ENCODE assay signal across 9 mouse cellular contexts in genomic region chr11:58636376-58636977, GRCm38 (mm10). TPM values are rescaled to one million over a fixed set of nuclear protein-coding genes. Genes with fewer than 3 reads are reported as not detected.
DNase-seq lines count a peak whose midpoint lies in the region; ATAC-seq and TF ChIP-seq lines count a peak whose summit lies in the region.
"Had no signal": no experiment of that assay in that cellular context is flagged by ENCODE, and none has a peak within 500 bp of the region (broad histone marks: within the 10 kb centered on the region; RNA-seq: fewer than 3 reads in every experiment).

No protein-coding gene starts in this region.

- H3K36me3 ChIP-seq in small intestine, adult 2 months (ENCODE audit: control insufficient read depth, insufficient read depth, low read length) = no peaks in the 10 kb centered on the region

- peak; percentile 2 for DNase-seq in cerebellum, adult 11 months
- DNase-seq in cerebellum, adult 11-12 months = no peak
- DNase-seq in urinary bladder, postnatal 14 days (ENCODE audit: low spot score) = peak; percentile 28
- DNase-seq in urinary bladder, adult 2 months (ENCODE audit: low spot score) = no peak
- DNase-seq in kidney, postnatal 4 days = peak; percentile 59 to 68
- peak; percentile 30 for DNase-seq in lung, postnatal 36 days

- peaks cover 15% of the 10 kb centered on the region for H3K4me1 ChIP-seq in small intestine, adult 2 months (ENCODE audit: control insufficient read depth, insufficient read depth, insufficient read length, low read length)

- ATAC-seq in erythroblast, adult 5-6 weeks (replicated peaks; ENCODE audit: low FRiP score, poor library complexity, severe bottlenecking) = peak; percentile 63

- peaks cover 6% of the 10 kb centered on the region for H3K27me3 ChIP-seq in small intestine, adult 2 months (ENCODE audit: control insufficient read depth, insufficient read depth, low read length)

- no peak overlapping the region for H3K4me3 ChIP-seq in small intestine, adult 2 months (ENCODE audit: low read depth, low read length)

- TF ChIP-seq POLR2A in small intestine, adult 2 months (IDR thresholded peaks at IDR 0.05; ENCODE audit: low read depth, low read length) = no peak; the same call in 1 of the 2 replicates

- H3K27ac ChIP-seq in small intestine, adult 2 months (ENCODE audit: insufficient read depth, low read depth, low read length) = no peak overlapping the region

- TF ChIP-seq CTCF in small intestine, adult 2 months (IDR thresholded peaks at IDR 0.05; ENCODE audit: extremely low read depth, insufficient read length, insufficient replicate concordance, low read depth, low read length) = peak; percentile 85

- 11% methylated on average over 4 of the region's 4 CpGs for WGBS in small intestine, adult 2 months

RNA-seq across cellular contexts. Expression of gene Trim58, which starts 3.8 kb away (rescaled TPM):
- polyA plus RNA-seq in urinary bladder, adult 2 months (2012; rRNA removed) = not detected in 2 replicates
- total RNA-seq in erythroblast, adult 5-6 weeks (2015; ENCODE audit: low replicate concordance) = 320 and 369 TPM in 2 replicates
- total RNA-seq in erythroblast, adult 5-6 weeks (2017; ENCODE audit: low replicate concordance) = 372 and 438 TPM in 2 replicates
- polyA plus RNA-seq in small intestine, adult 2 months (2012; rRNA removed) = 0.05 TPM in 1 of 2 replicates, not detected in the other

RNA-seq across cellular contexts. Expression of gene Olfr323, which starts 6.2 kb away (rescaled TPM):
- not detected in 2 replicates for polyA plus RNA-seq in urinary bladder, adult 2 months (2012; rRNA removed)
- total RNA-seq in erythroblast, adult 5-6 weeks (2015; ENCODE audit: low replicate concordance) = 3.5 TPM in 1 of 2 replicates, not detected in the other
- not detected in 2 replicates for total RNA-seq in erythroblast, adult 5-6 weeks (2017; ENCODE audit: low replicate concordance)
- not detected in 2 replicates for polyA plus RNA-seq in small intestine, adult 2 months (2012; rRNA removed)

RNA-seq across cellular contexts. Expression of gene 2210407C18Rik, which starts 20.6 kb away (rescaled TPM):
- not detected in 2 replicates for polyA plus RNA-seq in urinary bladder, adult 2 months (2012; rRNA removed)
- total RNA-seq in erythroblast, adult 5-6 weeks (2015; ENCODE audit: low replicate concordance) = not detected in 2 replicates
- not detected in 2 replicates for total RNA-seq in erythroblast, adult 5-6 weeks (2017; ENCODE audit: low replicate concordance)
- 32.8 and 181 TPM in 2 replicates for polyA plus RNA-seq in small intestine, adult 2 months (2012; rRNA removed)

RNA-seq across cellular contexts. Expression of gene Olfr322, which starts 22.1 kb away (rescaled TPM):
- polyA plus RNA-seq in urinary bladder, adult 2 months (2012; rRNA removed) = not detected in 2 replicates
- total RNA-seq in erythroblast, adult 5-6 weeks (2015; ENCODE audit: low replicate concordance) = 0.38 and 1.0 TPM in 2 replicates
- 0.42 and 1.0 TPM in 2 replicates for total RNA-seq in erythroblast, adult 5-6 weeks (2017; ENCODE audit: low replicate concordance)
- polyA plus RNA-seq in small intestine, adult 2 months (2012; rRNA removed) = not detected in 2 replicates
- polyA plus RNA-seq: intestine, embryonic 14.5 days had no signal

RNA-seq across cellular contexts. Expression of gene Olfr324, which starts 41.6 kb away (rescaled TPM):
- polyA plus RNA-seq in urinary bladder, adult 2 months (2012; rRNA removed) = not detected in 2 replicates
- total RNA-seq in erythroblast, adult 5-6 weeks (2015; ENCODE audit: low replicate concordance) = not detected in 2 replicates
- total RNA-seq in erythroblast, adult 5-6 weeks (2017; ENCODE audit: low replicate concordance) = 0.14 TPM in 1 of 2 replicates, not detected in the other
- polyA plus RNA-seq in small intestine, adult 2 months (2012; rRNA removed) = not detected in 2 replicates
- polyA plus RNA-seq: intestine, embryonic 14.5 days had no signal

Comparison
In these comparisons a context has a peak if more than half of its experiments do, and no peak if none do; other contexts are left out.
1. DNase-seq: peak in cerebellum, adult 11 months (single experiment), urinary bladder, postnatal 14 days (single experiment), kidney, postnatal 4 days (2 of 2) and lung, postnatal 36 days (single experiment); none in cerebellum, adult 11-12 months (single experiment) and urinary bladder, adult 2 months (single experiment).
2. RNA of gene 2210407C18Rik, which starts 20.6 kb away (polyA plus RNA-seq): 32.8 to 181 TPM in small intestine, adult 2 months; not detected in urinary bladder, adult 2 months; every median in the first group is over 10 times any median in the second.